Mouse (Mus musculus): ENCODE measurements around the gene Samd4.

DNA sequence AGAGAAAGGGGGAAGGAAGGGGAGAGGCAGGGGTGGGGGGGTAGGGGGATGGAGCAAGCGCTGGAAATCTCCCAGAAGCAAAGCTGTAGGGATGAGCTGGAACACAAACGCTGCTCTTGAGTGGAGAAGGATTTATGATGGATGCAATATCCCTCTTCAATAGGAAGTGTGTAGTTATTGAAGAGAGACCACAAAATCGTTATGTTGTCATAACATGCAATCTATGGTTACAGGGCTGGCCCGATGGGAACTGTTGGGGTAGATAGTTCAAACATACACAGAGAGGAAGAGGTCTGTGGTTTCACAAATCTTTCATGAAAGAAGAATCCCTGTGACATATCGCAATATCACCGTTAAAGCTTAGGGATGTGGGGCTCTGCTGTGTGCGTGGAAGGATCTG, 112.0 kb downstream of the Samd4 start:
- TF ChIP-seq POLR2A (IDR thresholded peaks at IDR 0.05; ENCODE audit: insufficient read depth, low read length), result no peak
- TF ChIP-seq CTCF (IDR thresholded peaks at IDR 0.05; ENCODE audit: low read depth, low read length), result no peak
- no peak for TF ChIP-seq EP300 (IDR thresholded peaks at IDR 0.05; ENCODE audit: insufficient read depth, low read depth, low read length)
